Mouse (Mus musculus) brain, embryonic 14.5 days (tissue): ENCODE measurements around the gene Eda2r. TPM values are rescaled to one million over a fixed set of nuclear protein-coding genes. Genes with fewer than 3 reads are reported as not detected.

Source experiments
- DNase-seq: peaks from one replicate; pipeline ENCODE4 v3.0.0-alpha.2; 2011; ENCODE audit warnings: low read depth
- CTCF ChIP-seq: fragments of 200-500 bp; IDR thresholded peaks from 2 replicates; pipeline ENCODE4 v1.5.1; 2012; ENCODE audit warnings: inconsistent platforms, mild to moderate bottlenecking, moderate library complexity, borderline replicate concordance; ENCODE audit not compliant: insufficient read depth, insufficient read length; ENCODE audit errors: extremely low read depth
- POLR2A ChIP-seq: fragments of 200-500 bp; IDR thresholded peaks from 2 replicates; pipeline ENCODE4 v1.6.1; 2012; ENCODE audit warnings: mild to moderate bottlenecking, inconsistent platforms, borderline replicate concordance; ENCODE audit not compliant: poor library complexity, insufficient read depth, insufficient read length, severe bottlenecking; ENCODE audit errors: extremely low read depth
- polyA plus RNA-seq: library from polyadenylated mRNA; depleted of rRNA; stranded (reverse); fragments of >200 nt; gene quantifications from 2 replicates; pipeline ENCODE4 v1.2.3, GENCODE M21; 2012; rRNA removed

The Eda2r gene
- 0.77 and 0.86 TPM in 2 replicates for polyA plus RNA-seq

DNA sequence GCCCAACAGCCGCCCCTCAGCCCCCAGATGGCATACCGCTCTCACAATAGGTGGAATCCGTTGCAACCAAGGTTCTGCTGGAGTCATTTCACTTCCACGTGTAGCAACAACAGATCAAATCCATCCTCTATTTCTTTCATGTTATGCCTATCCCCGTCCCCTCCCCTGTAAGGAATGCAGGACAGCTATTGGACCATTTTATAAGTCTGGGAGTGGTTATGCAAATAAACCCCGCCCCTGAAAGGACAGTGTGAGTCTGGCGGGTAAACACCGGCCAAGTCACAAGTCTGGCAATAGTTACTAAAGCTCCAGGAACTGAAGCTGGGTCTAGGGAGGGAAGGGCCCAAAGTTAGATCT lies at the start of gene Eda2r:
Gene Eda2r, minus strand, starts transcription at position 152 of the 357 bp plus-strand sequence.
- no peak for TF ChIP-seq CTCF
- TF ChIP-seq POLR2A = no peak
- DNase-seq = peak; percentile 79

DNA sequence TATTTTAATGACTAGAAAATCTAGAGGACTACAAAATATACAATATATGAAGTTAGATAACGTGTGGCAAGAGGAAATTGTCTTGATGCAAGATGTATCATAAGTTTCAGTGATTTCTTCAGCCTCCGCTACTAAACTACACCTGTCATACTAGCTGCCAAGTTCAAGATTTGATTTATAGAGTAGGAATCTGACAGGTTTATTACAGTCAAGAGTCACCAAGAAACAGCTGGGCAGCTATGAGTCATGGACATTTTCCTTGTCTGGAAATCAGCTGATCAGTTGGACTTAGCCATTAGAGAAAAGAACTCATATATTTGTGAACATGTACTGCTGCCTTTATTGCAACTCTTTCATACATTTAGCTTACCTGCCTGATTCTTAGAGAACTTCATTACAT lies 20.9 kb upstream of the Eda2r start:
- no peak for TF ChIP-seq POLR2A
- no peak for TF ChIP-seq CTCF
- DNase-seq = no peak

DNA sequence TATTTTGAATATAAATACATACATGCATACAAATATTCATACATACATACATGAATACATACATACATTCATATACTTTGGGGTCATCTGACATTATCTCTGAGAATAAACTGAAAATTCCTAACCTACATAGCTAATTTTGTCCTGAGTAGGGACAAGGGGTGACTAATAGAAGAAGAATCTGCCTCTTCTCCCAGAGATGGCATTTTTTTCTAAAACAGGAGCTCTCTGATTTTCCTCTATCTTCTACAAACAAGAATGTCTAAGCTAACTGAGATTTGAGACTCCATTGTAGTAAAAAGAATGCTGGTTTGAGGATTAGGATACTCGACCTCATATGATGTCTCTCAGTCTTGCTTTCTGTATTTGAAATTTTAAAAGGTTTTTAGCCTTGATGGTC lies 1.1 kb upstream of the Eda2r start:
- no peak for TF ChIP-seq CTCF
- TF ChIP-seq POLR2A = no peak
- no peak for DNase-seq

DNA sequence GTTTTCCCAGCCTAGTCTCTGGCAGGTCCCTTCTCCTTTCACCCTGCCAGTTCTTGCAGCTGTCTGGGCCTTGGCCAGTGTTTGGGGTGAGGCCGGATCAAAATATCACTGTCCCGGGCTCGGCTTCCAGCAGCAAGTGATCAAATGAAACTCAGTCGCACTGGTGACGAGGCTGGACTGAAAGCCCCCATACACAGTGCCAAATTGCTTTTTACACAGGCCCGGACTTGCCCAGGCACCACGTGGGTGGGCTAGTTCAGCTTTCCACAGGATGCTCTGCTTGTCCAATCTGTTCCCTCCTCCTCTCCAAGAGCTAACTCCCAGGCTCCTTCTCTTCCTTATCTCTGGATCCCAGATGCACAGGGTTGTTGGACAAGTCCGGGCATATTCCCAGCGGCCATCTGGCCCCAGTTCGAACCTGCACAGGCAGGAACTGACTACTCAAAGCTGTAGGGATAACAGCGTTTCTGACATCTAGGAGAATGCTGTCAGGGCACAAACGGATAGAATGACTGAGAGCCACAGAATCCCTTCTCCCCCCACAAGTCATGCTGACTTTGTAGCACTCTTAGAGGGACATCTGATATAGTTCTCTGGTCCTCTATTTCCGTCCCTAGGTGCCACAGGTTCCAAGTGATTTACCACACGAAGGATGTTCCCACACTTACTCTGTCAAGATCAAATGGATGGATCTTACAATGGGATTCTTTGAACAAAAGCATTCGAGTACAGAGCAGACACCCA lies 523 bp downstream of the Eda2r start:
- peak; percentile 74 for DNase-seq
- no peak for TF ChIP-seq CTCF
- TF ChIP-seq POLR2A = no peak

DNA sequence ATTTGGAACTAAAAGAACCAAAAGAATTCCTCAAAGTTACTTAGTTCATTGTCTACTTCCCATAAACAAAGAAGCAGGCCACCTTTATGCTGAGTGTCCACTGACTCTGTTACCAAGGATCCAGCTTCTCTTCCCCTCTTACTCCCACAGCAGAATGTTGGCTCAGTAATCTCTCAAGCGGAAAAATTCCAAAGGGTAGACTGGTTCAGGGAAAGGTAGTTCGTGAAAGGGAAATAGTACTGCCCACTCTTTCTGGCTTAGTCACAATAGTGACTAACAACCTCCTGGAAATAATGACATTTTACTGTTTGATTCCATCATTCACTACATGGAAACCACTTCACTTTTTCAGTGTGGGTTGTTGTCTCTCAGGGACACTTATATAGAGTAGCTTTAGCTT lies 4.2 kb downstream of the Eda2r start:
- TF ChIP-seq POLR2A (no peak), CTCF (no peak)
- no peak for DNase-seq

DNA sequence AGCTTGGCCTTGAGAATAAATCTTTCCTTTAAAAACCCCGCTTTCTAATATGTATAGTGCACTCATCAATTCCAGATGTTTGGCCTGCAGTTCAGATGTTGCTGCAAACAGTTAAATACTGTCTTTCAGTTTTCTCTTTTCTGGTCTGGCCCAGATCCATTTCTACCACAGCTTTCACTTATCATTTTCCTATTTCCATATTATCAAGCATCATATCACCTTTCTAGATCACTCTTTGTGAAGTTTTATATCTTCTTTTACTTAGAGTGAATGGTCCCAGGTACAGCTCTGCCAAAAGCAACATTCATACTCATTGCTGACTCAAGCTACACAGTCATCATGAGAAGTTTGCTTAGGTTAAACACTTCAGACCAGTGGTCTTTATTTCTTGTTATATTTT lies 7.8 kb downstream of the Eda2r start:
- TF ChIP-seq CTCF = no peak
- TF ChIP-seq POLR2A = no peak

DNA sequence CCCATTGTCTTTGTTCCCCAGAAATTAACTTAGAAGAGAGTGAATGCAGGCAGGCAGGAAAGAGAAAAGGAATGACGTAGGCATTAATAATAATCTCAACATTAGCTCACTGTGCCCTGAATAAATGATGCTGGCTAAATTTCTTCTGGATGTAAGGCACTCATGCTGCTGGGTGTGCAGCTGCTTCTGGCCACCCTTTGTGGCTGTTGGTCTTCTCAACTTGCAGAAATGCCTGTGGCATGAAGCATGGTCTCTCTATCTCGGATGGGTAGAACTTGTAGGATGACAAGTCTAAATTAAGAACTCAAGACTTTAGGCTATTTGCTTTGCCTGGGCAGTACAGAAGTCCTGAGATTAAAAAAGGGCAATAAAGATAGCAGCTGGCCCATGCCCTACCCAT lies 8.3 kb downstream of the Eda2r start:
- no peak for DNase-seq
- no peak for TF ChIP-seq CTCF
- TF ChIP-seq POLR2A = no peak

More for the DNA sequence above, 7.8 kb downstream of the Eda2r start:
- DNase-seq = no peak

DNA sequence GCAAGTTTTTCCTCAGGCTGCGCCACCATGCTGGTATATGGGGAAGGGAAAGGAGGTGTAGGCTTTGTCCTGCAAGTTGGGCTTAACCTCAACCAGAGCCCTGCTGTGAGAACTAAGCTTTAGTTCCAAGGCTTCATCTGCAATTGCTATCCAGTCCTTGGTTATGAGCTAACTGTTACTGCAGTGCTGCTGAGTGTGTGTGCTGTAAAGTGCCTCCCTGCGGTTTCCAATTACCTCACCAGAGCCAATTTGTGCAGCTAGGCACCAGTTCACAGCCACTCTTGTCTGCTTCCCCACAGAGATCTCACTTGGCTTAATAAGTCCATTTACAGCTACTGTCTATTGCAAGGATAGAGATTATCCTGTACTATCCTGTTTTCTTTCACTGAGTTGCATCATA lies 16.1 kb downstream of the Eda2r start:
- TF ChIP-seq CTCF (no peak), POLR2A (no peak)
- DNase-seq = peak; percentile 67

DNA sequence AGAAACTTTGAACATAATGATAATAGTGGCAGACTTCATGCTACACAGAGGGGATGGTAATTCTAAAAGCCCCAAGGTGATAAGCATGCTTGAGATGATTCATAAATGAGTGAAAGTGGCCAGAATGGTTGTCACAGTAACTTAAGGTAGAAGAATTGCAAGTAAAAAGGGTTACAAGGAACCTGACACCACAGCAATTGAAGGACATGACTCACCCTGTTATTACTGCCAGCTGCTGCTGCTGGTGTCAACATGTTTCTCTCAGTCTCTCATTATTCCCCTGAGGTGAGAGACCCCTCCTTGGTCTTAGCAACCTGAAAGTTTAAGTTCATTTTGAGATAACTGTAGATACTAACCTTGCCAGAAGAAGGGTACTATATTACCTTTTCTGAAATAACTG lies 49.1 kb downstream of the Eda2r start:
- no peak for TF ChIP-seq POLR2A
- no peak for TF ChIP-seq CTCF
- DNase-seq = no peak
